7 mouse cellular contexts compared by ENCODE assay signal in the genomic region with DNA sequence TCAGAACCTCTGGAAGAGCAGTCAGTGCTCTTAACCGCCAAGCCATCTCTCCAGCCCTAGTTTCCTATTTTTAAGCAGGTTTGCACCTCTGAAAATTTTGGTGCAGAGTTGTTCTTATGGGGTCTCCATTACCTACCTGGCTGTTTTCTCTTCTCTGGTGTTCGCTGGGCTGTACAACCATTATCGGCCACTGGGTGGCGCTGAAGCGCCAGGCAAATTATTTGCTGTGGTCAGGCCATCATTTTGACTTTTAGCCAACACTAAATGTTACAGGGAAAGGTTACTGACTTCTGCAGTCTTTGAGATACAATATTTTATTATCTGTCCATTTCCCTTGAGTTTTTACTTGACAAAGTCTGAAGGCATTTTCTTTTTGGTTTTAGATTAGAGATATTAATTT.
A peak's percentile ranks its signal among the peaks of the same experiment; 100 is the strongest.
DNase-seq lines count a peak whose midpoint lies in the region; ATAC-seq and TF ChIP-seq lines count a peak whose summit lies in the region.

No protein-coding gene starts in this region.

- WGBS in hindbrain, postnatal 0 days: 4% methylated on average over 5 of the region's 5 CpGs
- 5% methylated on average over 5 of the region's 5 CpGs for WGBS in liver, adult 2 months
- WGBS in small intestine, adult 2 months: 4% methylated on average over 5 of the region's 5 CpGs

- DNase-seq in urinary bladder, adult 2 months (ENCODE audit: low spot score): peak; percentile 29
- DNase-seq in urinary bladder, postnatal 10 days (ENCODE audit: low spot score): no peak
- DNase-seq in adrenal gland, adult 8-10 months: peak; percentile 12
- DNase-seq in embryo, embryonic 10.5 days (ENCODE audit: low spot score): peak; percentile 80
- peak; percentile 78 for DNase-seq in hindbrain, postnatal 0 days (ENCODE audit: low spot score)
- peak; percentile 52 for DNase-seq in liver, adult 2 months (ENCODE audit: extremely low read depth, low read depth, low spot score)

- no peak overlapping the region for H3K27ac ChIP-seq in hindbrain, postnatal 0 days
- no peak overlapping the region for H3K27ac ChIP-seq in liver, adult 2 months (replicated peaks; ENCODE audit: insufficient read depth, low read depth, low read length)
- no peak overlapping the region for H3K27ac ChIP-seq in small intestine, adult 2 months (ENCODE audit: insufficient read depth, low read depth, low read length)

- no peak for ATAC-seq in hindbrain, postnatal 0 days

- H3K4me3 ChIP-seq in hindbrain, postnatal 0 days (ENCODE audit: low read length): no peak overlapping the region
- no peak overlapping the region for H3K4me3 ChIP-seq in liver, adult 2 months (ENCODE audit: insufficient read depth, low read depth, low read length)
- no peak overlapping the region for H3K4me3 ChIP-seq in small intestine, adult 2 months (ENCODE audit: low read depth, low read length)

- TF ChIP-seq POLR2A in liver, adult 2 months (IDR thresholded peaks at IDR 0.05; ENCODE audit: extremely low read depth, insufficient read depth, low read length): no peak
- no peak for TF ChIP-seq POLR2A in small intestine, adult 2 months (IDR thresholded peaks at IDR 0.05; ENCODE audit: low read depth, low read length)

- no peaks in the 10 kb centered on the region for H3K36me3 ChIP-seq in hindbrain, postnatal 0 days (ENCODE audit: insufficient read depth, low read length)
- H3K36me3 ChIP-seq in liver, adult 2 months (ENCODE audit: control insufficient read depth, insufficient read depth, low read length): no peaks in the 10 kb centered on the region
- no peaks in the 10 kb centered on the region for H3K36me3 ChIP-seq in small intestine, adult 2 months (ENCODE audit: control insufficient read depth, insufficient read depth, low read length)

- no peaks in the 10 kb centered on the region for H3K9me3 ChIP-seq in hindbrain, postnatal 0 days (ENCODE audit: low read length)

- no peaks in the 10 kb centered on the region for H3K79me2 ChIP-seq in liver, adult 2 months (ENCODE audit: control insufficient read depth, insufficient read depth, low read length)

- H3K4me1 ChIP-seq in hindbrain, postnatal 0 days (ENCODE audit: insufficient read depth, low read length): no peaks in the 10 kb centered on the region
- H3K4me1 ChIP-seq in liver, adult 2 months (ENCODE audit: control insufficient read depth, insufficient read depth, low read length): peaks cover under 1% of the 10 kb centered on the region; the same call in 1 of the 2 replicates
- no peaks in the 10 kb centered on the region for H3K4me1 ChIP-seq in small intestine, adult 2 months (ENCODE audit: control insufficient read depth, insufficient read depth, insufficient read length, low read length)

- no peak overlapping the region for H3K9ac ChIP-seq in hindbrain, postnatal 0 days (replicated peaks; ENCODE audit: low read length)
- H3K9ac ChIP-seq in liver, adult 2 months (ENCODE audit: low read depth, low read length): no peak overlapping the region

- TF ChIP-seq CTCF in hindbrain, postnatal 0 days (IDR thresholded peaks at IDR 0.05; ENCODE audit: low read depth): peak; percentile 77
- TF ChIP-seq CTCF in liver, adult 2 months (IDR thresholded peaks at IDR 0.05; ENCODE audit: low read depth, low read length): peak; percentile 82
- TF ChIP-seq CTCF in small intestine, adult 2 months (IDR thresholded peaks at IDR 0.05; ENCODE audit: extremely low read depth, insufficient read length, insufficient replicate concordance, low read depth, low read length): peak; percentile 92; the same call in 1 of the 2 replicates

- no peaks in the 10 kb centered on the region for H3K27me3 ChIP-seq in hindbrain, postnatal 0 days (ENCODE audit: insufficient read depth, low read length)
- H3K27me3 ChIP-seq in liver, adult 2 months (ENCODE audit: control insufficient read depth, insufficient read depth, low read length): no peaks in the 10 kb centered on the region
- H3K27me3 ChIP-seq in small intestine, adult 2 months (ENCODE audit: control insufficient read depth, insufficient read depth, low read length): no peaks in the 10 kb centered on the region

- no peak overlapping the region for H3K4me2 ChIP-seq in hindbrain, postnatal 0 days (ENCODE audit: low read depth, low read length)
